Mouse (Mus musculus) urinary bladder, adult 18-20 months (tissue): ENCODE results near the gene Relt.

Experiments
- DNase-seq, 2 experiments: peaks; one replicate each; pipeline ENCODE4 v3.0.0; 2022; ENCODE audit warnings: low spot score in 2 of 2, mixed read lengths in 2 of 2

Gene Relt

GRCm38 (mm10) chr7:100845026-100845400, 18.2 kb downstream of the Relt start:
- DNase-seq = no peak

DNA sequence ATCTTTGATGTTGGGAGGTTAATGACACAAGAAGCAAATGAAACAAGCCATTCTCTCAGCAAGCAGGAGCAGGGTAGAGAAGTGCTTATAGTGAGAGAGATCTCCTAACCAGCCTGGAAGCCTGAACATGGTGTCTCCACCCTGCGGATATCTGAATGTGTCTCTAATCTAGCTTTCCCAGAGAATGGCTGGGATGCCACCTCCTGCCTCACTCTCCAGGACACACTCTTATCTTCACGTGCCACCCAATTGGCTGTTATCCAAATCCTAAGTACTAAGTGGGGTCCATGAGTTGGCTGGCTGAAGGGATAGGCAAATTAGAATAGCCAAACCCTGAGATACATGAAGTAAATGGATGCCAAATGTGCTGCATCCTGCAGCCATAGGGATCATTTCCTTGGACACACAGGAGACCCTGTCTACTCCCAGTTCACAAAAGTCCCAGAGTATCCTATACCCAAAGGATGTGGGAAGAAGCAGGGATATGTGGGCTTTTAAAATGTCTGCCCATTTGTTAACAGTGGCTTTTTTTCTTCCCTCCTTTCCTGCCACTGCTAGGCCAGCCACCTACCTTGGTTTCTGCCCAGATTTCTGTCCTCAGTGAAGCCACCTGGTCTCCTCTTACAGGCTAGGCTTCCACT, 18.7 kb downstream of the Relt start:
- DNase-seq = no peak

DNA sequence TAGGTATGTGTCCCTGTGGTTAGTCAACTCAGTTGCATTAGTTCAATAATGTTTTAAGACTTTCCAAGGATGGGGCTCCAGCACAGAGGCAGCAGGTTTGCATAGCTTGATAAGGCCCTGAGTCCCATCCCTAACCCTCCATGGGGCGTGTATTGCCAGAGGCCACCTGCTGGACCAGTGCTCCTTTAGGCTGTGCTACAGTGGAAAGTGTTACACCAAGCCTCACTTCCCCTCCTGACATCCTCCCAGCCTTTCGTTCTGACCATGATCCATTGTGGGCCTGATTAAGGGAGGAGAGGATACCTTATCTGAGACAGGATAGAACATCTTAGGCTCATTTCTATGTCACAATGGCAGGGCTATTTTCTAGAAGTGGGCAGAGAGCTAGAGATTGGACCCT, 19.4 kb downstream of the Relt start:
- DNase-seq = no peak

- no peak for DNase-seq
Observed at GRCm38 (mm10) chr7:100842175-100842574, 21.1 kb downstream of the Relt start.

- DNase-seq = no peak
Observed at GRCm38 (mm10) chr7:100841608-100842007, 21.6 kb downstream of the Relt start.

DNA sequence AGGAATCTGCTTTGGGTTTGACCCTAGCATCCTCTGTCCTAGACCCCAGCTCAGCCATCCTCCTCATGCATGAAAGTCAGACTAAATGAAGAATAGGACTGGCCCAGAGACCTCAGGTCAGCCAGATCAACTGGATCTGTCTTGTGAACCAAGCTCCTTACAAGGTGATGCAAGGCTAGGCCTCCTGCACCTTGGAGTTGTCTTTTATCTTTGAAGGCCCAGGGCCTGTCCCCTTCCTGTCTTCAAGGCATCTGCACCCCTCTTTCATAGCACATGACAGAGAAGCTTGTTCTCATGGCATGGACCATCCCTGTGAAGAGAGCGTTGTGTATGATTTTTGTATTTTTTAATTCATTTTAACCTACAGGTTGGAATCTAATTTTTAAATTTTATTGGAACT, 22.3 kb downstream of the Relt start:
- no peak for DNase-seq

DNA sequence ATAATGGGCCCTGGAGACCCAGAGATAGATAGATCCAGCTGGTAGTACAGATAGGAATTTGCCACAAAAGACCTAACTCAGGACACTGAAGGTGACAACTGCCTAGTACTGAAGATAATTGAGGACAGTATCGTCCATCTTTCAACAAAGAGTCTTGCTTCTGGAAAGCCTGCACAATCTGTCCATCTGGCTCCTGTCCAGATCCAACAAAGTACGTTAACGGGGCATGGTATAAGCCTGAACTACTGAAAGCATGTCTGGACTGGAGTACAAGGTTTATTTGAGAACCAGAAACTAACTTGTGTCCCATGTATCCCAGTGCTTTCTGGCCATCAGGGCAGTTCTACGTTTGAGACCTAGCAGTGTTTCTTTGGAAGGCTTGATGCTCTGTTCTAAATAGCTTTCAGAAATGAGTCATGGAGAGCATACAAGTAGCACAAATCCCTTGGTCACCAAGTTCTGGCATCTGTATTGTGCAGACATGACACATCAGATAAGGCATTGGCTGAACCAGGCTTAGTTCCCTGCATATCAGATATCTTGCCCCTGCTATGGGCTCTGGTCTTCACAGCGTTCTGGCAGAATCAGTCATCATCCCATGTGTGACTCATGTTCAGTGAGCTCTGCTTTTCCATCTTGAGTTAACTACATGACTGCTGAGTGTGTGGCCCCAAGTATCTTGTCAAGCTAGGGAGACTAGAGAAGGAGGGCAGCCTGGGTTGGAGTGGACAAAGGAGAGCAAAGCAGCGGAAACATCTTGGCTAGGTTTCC, 23.4 kb downstream of the Relt start:
- DNase-seq = no peak

DNA sequence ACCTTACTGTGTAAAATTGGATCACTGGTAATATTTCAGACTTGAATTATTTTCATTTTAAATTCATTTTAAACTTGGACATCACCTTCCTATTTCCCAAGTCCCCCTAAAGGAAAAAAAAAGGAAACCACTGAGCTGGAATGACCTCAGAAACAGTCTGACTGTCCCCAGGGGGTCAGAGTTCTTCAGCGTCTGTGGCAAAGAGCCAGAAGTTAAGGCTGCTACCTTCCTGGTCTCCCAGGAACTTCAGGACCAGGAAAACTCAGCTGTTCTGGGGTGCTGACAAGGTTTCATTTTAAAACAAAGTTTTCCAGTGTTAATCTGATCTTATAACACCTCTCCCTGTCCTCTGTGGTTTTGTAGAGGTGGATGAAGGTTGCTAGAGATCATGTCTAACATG, 25.5 kb downstream of the Relt start:
- no peak for DNase-seq

GRCm38 (mm10) chr7:100836657-100837056, 26.6 kb downstream of the Relt start:
- DNase-seq = no peak

DNA sequence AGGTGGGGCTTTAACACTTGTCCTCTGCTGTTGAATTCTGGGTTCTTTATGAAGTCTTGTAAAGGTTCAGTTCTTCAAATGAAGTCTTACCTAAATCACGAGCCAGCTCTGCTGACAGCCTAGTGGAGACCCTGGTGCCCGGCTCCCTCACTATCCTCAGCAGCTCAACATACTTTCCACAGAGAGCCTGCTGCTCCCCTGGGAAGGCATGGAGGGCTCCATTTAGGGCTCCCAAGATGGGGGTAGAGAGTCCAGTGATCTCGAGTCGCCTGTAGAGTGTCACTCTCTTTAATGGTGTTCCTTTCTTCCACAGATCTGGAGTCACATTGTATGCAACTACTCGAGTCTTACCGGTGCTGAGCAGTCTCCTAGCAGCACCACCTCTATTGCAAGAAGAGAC, 27.5 kb downstream of the Relt start:
- DNase-seq = no peak

GRCm38 (mm10) chr7:100835168-100835567, 28.1 kb downstream of the Relt start:
- no peak for DNase-seq

- no peak for DNase-seq
Observed at GRCm38 (mm10) chr7:100833859-100834258, 29.4 kb downstream of the Relt start.

DNA sequence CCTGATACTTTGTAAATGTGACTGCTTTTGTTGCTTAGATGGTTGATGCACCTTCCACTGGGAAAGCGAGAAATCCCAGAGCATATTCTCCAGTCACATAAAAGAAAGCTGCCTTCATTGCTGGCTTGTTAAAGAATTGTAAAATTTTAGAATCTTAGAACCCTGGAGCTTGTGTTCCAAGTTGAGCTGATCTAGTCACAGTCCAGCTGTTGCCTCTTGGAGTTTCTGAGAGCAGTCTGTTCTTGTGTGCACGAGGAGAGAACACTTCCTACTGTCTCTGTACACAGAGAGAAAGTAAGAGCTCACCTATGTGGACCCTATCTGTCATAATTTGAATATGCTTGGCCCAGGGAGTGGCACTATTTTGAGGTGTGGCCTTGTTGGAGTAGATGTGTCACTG, 34.7 kb downstream of the Relt start:
- no peak for DNase-seq

DNA sequence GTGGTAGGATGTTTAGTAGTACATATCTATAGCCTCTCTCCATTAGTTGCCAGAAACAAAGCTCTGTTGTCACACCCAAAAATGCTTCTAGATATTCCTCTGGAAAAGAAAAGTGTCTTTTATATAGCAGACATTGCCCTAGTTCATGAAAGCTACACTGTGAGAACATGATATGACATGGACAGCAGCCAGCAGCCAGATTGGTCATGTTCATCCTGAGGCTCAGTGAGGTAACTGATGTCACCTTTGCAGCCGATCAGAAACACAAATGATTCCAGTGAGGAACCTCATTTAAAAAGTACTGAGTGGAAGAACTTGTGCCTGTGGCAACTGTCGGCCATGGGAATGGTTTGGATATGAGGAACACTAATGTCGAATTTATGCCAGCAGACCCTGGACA, 38.6 kb downstream of the Relt start:
- no peak for DNase-seq

DNA sequence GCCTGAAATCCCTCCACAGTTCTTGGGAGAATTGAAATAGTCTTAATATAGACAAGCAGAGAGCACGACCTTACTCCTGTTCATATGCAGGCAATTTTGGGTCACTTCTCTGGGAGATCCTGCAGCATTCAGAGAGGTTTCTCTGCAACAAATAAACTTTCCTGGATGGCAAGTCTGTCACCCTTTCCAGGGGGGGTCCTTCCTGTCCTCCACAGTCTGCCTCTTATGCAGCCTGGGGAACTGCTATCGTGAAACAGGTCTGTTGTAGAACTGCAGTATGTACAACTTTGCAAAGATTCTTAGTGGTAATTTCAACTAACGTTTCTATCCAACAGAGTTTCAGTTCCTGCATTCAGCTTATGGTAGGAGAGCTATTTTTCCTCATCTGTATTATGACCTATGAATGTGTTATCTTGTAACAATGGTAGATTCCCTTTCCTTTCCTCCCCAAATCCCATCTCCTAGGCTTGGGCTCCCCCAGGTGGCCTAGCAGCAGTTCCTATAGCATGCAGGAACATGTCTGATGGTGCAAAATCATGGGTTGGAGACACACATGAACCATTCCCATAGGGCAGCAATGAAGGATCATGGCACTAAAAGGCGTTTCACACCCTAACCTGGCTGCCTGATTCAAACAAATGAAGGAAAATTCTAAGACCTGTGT, 44.7 kb downstream of the Relt start:
- no peak for DNase-seq

GRCm38 (mm10) chr7:100817442-100817760, 45.8 kb downstream of the Relt start:
- no peak for DNase-seq

- no peak for DNase-seq
Observed at GRCm38 (mm10) chr7:100816759-100817441, 46.3 kb downstream of the Relt start.

DNA sequence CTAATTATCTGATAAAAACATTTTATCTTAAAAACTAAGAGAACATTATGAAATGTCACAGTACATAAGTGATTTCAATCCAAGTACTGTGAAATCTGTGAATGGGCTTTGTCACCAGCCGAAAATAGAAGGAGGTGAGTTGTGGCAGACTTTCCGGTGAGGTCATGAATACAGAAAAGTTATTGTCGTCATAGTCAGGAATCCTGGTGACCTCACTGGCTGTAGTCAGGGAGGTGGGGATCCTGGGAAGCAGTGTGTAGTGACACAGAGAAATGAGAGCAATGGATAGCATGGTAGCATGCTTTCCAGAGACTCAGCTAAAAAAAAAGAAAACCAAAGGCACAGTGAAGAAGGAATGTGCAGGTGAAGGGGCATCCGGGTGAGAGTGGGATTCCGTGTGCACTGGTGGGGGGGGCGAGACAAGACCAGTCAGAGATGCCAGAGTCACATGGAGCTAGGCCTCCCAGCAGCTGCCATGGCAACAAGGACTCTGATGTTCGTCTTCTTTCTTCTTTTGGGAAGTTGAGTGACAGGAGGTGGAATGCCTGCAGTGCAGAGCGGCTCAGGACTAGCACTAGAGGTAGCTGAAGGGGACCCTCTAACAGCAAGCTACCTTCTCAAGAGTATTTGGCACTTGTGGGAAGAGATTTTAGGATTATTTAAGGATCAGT, 47.2 kb downstream of the Relt start:
- DNase-seq = no peak

DNA sequence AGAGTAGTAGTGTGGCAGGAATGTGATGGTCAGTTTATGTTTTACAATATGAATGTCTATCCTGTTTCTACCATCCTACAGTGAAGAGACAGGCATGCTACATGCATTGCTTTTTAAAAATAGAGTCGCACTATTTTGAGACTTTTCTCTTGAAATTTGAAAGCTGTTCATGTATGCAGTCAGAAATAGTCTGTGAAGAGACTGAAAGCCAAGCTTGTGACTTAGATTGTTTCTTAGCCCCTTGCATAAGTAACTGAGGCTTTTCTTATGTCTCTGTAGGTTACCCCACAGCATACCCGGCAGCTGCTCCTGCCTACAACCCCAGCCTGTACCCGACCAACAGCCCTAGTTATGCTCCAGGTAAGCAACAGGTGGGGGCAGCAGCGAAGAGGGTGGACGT, 50.6 kb downstream of the Relt start:
- DNase-seq = no peak

- DNase-seq = no peak
Observed at GRCm38 (mm10) chr7:100811912-100812311, 51.3 kb downstream of the Relt start.

- no peak for DNase-seq
Observed at GRCm38 (mm10) chr7:100805391-100805790, 57.9 kb downstream of the Relt start.

DNA sequence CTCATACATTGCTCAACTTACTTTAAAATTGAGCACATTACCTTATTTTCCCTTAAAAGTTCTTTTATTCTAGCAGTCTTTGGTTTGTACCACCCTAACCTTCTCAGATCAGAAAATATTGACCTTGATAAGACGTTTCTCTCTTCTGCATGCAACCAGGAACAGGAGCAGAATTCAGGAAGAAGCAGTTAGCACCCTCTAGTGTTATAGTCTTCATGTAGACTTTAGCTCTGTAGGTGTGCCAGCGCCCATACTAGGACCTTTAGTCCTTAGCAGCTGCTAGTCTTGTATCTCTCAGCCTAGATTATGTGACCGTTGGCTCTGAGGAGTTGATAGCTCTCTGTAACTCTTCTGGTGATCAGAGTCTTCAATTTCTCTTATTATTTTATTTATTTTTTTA, 64.4 kb downstream of the Relt start:
- no peak for DNase-seq
